Mouse (Mus musculus): ENCODE results near the gene Gm4353.
"Not testable (repeated sequence)": the region's sequence is repeated elsewhere in the genome, so short reads cannot be mapped to it uniquely, and the experiment has no call there.

The Gm4353 gene

GRCm38 (mm10) chr7:116084366-116084765 lies at the start of gene Gm4353:
Gene Gm4353, minus strand, starts transcription at chr7:116084635.
- not testable (repeated sequence) for DNase-seq (ENCODE audit: low spot score in 2 of 2)

DNA sequence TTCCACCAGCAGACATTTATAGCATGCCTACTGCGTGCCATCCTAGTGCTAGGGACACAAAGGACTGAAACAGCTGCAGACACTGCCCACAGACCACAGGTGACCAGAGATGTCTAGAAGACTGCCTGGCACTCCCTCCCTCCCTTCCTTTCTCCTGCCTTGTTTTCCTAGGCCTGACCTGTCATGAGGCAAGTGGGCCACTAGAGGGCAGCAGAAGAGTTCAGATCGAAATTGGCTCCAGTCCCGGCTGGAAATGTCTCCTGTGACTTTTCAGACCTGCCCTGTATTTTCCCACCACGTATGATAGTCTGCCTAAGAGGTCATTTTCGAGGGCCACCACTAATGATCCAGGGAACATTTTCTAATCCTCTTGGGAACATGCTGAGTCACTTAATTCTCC lies 47.6 kb upstream of the Gm4353 start:
- peak; percentile 66 to 75 for DNase-seq (ENCODE audit: low spot score in 2 of 2)

- peak in 1 of 2 experiments; percentile 21 for DNase-seq (ENCODE audit: low spot score in 2 of 2)
Measured at GRCm38 (mm10) chr7:116131390-116131789, 47.0 kb upstream of the Gm4353 start.

GRCm38 (mm10) chr7:116129374-116129773 lies 44.9 kb upstream of the Gm4353 start:
- no peak for DNase-seq (ENCODE audit: low spot score in 2 of 2)

GRCm38 (mm10) chr7:116128286-116128685 lies 43.9 kb upstream of the Gm4353 start:
- DNase-seq (ENCODE audit: low spot score in 2 of 2), result no peak

GRCm38 (mm10) chr7:116127052-116127451 lies 42.6 kb upstream of the Gm4353 start:
- DNase-seq (ENCODE audit: low spot score in 2 of 2), result no peak

- DNase-seq (ENCODE audit: low spot score in 2 of 2), result no peak
Measured at GRCm38 (mm10) chr7:116125671-116126070, 41.2 kb upstream of the Gm4353 start.

- DNase-seq (ENCODE audit: low spot score in 2 of 2), result no peak
Measured at GRCm38 (mm10) chr7:116124057-116124456, 39.6 kb upstream of the Gm4353 start.

DNA sequence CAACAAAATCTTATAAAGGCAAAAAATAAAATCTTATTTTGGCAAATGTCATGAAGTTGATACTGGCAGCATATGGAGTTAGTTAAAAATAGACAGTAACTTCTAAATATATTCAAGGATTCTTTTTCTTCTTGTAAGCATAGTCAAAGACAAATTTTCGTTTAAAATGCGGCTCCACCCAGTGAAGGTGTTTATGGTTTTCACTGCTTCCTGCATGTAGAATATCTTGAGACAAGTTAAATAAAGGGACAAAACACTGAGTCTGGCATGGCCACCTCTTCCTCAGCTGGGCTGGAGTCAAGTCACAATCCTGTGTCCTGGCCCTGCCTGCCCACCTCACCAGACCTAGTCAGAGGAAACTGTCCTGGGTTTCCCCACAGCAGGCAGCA lies 39.2 kb upstream of the Gm4353 start:
- no peak for DNase-seq (ENCODE audit: low spot score in 2 of 2)

DNA sequence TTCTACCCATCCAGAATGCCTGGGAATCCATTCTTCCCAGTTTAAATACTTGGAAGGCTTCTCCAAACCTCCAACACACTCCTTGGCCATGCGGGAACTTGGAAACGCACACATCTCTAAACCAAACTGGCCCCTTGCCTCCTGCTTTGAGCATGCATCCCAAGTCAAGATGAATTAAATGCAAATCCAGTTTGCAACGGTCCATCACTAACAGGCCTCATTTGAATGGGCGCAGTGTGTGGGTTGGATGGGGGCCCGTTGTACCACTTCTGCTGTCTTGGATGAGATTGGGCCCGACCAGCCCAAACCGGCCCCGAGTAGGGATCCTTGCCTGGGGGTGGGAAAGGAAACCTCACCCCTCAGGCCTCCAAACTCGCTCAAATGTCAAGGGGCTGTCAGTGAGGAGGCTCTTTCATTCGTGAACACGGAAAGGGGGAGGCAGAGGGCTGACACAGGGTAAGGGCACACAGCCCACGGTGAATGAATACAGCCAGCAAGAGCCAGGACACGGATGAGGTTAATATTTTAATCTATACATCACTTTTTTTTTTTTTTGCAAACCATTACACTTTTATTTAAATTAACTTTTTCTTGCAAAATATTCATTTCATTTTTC lies 38.7 kb upstream of the Gm4353 start:
- peak in 1 of 2 experiments; percentile 18 for DNase-seq (ENCODE audit: low spot score in 2 of 2)

DNA sequence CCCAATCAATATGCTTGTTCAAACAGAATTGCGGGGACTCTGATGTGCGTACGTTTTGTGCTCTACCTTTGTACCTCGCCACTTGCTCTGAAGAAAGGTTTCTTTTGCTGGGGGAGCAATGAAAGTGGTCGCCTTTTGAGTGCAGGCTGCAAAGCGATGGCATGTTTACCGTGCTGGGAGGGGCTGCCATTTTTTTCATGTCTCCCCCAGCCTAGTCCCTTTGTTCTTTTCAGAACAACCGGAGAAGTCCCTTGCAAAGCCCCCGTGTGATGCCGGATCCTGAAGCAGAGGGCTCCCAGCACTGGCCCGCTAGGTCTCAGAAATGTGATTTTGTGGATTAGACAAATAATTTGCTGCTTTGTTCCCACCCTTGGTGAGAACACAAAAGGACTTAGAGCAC lies 36.8 kb upstream of the Gm4353 start:
- DNase-seq (ENCODE audit: low spot score in 2 of 2), result no peak

DNA sequence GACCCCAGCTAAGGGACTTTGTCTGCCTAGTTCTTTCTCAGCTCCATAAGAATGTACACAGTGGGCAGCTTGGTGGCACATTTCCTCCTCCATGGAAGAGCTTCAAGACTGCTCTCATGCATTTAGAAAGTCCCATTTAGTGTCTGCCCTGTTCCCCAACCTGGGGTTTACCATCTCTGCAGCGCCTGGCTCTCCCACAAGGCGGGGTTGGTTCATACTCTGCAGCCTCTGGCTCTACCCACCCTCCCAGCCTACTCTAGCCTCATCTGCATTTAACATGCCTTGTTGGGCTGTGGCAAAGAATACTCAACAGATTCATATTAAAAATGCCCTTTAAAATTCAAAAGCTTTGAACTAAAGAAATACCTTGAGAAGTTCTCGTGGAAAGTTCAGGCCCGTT lies 36.3 kb upstream of the Gm4353 start:
- no peak for DNase-seq (ENCODE audit: low spot score in 2 of 2)

- DNase-seq (ENCODE audit: low spot score in 2 of 2), result no peak
Measured at GRCm38 (mm10) chr7:116119306-116119857, 34.9 kb upstream of the Gm4353 start.

GRCm38 (mm10) chr7:116115991-116116390 lies 31.6 kb upstream of the Gm4353 start:
- DNase-seq (ENCODE audit: low spot score in 2 of 2), result no peak

- no peak for DNase-seq (ENCODE audit: low spot score in 2 of 2)
Measured at GRCm38 (mm10) chr7:116115216-116115930, 30.9 kb upstream of the Gm4353 start.

GRCm38 (mm10) chr7:116111546-116111945 lies 27.1 kb upstream of the Gm4353 start:
- DNase-seq (ENCODE audit: low spot score in 2 of 2), result no peak

DNA sequence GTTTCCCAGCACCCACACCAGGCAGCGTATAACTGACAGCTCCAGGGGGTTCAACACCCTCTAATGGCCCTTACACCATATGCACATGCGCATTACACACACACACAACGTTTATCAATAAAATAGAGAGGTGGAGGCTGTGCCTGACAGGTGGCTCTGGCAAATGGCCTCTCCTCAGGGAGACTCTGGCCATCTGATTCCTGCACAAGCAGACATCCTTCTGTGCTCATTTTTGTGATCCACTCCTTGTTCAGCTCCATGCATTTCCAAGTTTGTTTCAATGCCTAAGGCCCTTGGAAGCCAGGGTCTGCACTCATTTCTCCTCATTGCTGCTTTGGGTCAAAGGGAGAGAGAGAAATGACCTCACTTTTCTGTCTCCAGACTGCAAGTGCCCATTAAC lies 26.2 kb upstream of the Gm4353 start:
- no peak for DNase-seq (ENCODE audit: low spot score in 2 of 2)

- no peak for DNase-seq (ENCODE audit: low spot score in 2 of 2)
Measured at GRCm38 (mm10) chr7:116103091-116103490, 18.7 kb upstream of the Gm4353 start.

GRCm38 (mm10) chr7:116099952-116100528 lies 15.6 kb upstream of the Gm4353 start:
- DNase-seq (ENCODE audit: low spot score in 2 of 2), result no peak

GRCm38 (mm10) chr7:116093466-116093850 lies 9.0 kb upstream of the Gm4353 start:
- DNase-seq (ENCODE audit: low spot score in 2 of 2), result no peak

DNA sequence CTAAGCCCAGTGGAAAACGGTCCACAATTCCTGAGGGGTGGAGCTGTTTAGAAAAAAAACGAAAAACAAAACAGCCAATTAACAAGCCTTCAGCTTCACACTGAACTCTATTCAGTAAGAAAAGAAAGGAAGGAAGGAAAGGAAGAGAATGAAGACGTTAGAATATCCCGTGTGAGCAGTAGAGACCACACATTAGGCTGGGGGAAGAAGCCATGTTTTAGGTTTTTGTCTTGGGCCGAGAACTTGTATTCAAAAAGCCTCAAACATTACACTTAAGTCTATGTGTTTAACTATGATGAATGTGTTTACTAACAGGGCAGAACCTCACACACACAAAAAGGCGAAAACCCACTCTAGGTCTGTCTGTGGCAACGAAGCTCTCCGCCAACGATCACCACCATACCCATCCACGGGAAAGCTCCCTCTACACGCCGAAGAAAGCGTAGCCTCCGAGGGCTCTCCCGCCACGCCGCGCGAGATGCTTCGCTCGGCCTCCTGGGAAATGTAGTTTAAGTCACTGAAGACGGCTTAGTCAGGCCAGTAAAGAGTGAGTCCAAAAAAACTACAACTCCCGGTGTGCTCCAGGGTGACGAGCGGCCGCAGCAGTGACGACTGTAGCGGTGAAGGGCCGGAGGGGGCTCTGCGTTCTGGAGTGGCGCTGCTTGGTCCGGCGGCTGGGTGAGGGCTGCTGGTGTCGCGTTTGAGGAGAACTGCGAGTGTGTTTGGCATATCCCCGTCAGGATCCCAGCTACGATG lies 8.5 kb upstream of the Gm4353 start:
- peak; percentile 92 for DNase-seq (ENCODE audit: low spot score in 2 of 2)

DNA sequence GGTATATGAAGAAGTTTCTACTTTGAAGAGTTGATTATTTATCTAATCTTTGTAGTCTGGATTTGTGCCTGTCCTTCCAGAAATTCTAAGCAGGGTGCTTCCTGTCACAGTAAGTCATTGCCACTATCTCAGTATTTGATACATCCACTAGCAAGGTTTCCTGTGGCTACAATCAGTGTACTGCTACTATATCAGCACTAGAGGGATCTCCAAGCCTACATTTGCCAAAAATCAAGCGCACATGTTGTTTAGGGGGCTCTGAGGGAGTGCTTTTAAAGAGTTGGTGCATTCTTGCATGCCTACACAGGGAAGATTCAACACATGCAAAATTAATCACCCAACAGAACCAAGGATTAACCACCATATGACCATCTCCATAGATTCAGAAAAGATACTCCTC lies 23.7 kb downstream of the Gm4353 start:
- DNase-seq (ENCODE audit: low spot score in 2 of 2), result no peak

Data from frontal cortex, postnatal 14 days (tissue).